Mouse (Mus musculus) splenic B cell, adult 2 months (primary cell): ENCODE results near the gene Ddx11.

ENCODE experiments used
- DNase-seq: peaks from one replicate; pipeline ENCODE4 v3.0.0-alpha.2; 2011; ENCODE audit warnings: low read depth, low spot score
- H3K27me3 ChIP-seq: 2 replicates; pipeline ENCODE4 v1.6.1; 2012; ENCODE audit warnings: mild to moderate bottlenecking, low read length, moderate library complexity, mixed read lengths; ENCODE audit not compliant: control insufficient read depth, poor library complexity, insufficient read depth, severe bottlenecking
- H3K36me3 ChIP-seq: 2 replicates; pipeline ENCODE4 v1.6.1; 2012; ENCODE audit warnings: mild to moderate bottlenecking, low read length, moderate library complexity, mixed read lengths; ENCODE audit not compliant: control insufficient read depth, poor library complexity, insufficient read depth, severe bottlenecking

Gene Ddx11

DNA sequence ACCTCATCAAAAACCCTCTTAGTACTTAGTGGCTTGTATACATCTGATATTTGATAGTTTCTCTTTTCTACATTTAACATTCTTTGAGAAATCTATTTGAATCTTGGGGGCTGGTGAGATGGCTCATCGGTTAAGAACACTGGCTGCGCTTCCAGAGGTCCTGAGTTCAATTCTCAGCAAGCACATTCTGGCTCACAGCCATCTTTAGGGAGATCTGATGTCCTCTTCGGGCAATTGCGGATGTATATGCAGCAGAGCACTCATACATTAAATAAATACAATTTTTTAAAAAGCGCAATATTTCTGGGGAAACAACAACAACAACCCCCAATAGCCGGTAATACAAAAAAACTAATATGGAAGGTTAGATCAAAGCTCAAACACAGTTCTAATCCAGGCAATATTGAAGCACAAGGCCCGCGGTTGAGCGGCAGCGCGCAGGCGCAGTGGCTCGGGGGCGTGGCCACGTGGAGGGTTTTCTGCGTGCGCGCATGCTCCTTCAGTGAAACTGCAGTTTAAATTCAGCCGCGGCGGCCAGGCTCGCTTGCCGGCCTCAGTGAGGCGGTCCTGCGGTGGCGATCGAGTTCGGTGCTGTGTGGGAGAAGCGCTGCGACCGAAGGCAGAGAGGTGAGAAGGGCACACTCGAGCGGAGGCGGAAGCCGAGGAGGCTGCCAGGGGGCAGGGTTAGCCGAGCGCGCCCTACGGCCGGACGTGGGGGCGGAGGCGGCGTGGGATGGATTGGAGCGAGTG, at the start of gene Ddx11:
TSS of gene Ddx11 (plus strand) at position 455 of the 750 bp plus-strand sequence.
- peak; percentile 95 for DNase-seq
- Histone ChIP-seq H3K36me3 (peaks cover 5% of the 10 kb centered on the region), H3K27me3 (no peaks in the 10 kb centered on the region)

DNA sequence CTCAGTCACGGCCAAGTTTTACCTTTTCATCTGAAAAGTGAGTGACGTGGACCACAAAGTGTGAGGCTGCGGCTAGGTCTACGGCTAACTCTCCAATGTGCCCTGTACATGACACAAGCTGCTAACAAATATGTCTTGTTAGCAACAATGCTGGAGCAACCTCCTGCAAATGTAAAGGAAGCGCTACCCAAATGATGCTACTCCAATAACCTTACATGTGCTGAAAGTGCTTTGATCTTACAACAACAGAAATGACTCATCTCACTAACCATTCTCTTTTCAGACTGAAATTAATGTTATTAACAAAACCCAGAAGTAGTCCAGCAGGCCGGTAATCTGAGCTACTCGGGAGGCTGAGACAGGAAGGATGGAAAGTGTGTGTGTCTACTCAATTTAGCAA, 49.3 kb upstream of the Ddx11 start:
- no peak for DNase-seq
- no peaks in the 10 kb centered on the region for H3K27me3 ChIP-seq
- no peaks in the 10 kb centered on the region for H3K36me3 ChIP-seq

DNA sequence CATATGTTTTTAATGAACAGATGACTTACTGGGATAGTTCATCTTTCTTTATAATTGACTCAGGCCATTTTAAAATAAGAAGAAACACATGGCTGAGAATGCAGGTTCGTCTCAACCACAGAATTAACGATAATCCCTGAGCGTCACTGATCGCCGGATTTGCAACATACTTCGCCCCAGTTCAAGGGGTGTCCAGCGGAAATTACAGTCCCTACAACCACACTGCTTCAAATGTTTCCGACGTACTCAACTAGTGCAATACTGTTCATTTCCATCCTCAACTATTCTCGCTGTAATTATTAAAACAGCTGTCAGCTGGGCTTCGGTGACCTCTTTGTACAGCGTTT, 47.5 kb upstream of the Ddx11 start:
- DNase-seq: peak; percentile 58
- Histone ChIP-seq H3K27me3 (no peaks in the 10 kb centered on the region), H3K36me3 (peaks cover 2% of the 10 kb centered on the region; the same call in 1 of the 2 replicates)

DNA sequence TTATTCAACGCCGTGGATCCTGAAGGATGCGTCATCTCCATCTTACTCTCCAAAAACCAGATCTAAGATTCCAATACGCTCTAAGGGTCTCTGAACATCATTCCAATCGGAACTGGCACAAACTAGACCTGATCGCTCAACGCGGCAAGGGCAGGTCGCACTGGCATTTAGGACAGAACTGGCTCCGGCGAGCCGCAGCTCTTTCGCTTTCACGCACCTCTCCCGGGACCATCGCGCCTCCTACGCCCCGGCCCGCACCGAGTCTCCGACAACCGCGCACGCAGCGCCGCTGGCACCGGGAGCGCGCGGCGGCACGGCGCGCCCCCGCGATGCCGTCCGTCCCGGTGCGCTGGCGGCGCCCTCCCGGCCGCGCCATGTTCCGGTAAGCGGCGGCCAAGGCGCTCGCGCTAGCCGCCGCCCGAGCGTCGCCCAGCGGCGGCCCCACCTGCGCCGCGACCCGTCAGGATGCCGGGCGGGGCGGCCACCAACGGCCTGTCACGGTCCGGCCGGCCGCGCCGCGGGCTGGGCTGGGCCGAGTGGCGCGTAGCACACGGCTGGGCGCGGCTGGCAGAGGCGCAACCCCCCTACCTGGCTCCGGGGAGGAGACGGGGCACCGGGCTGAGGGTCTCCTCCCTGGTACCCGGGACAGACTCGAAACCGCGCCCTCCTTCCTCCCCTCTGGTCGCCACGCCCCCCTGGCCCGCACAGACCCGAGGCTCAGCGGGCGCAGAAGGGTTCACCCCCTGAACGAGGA, 47.0 kb upstream of the Ddx11 start:
- peaks cover 3% of the 10 kb centered on the region; the same call in 1 of the 2 replicates for H3K36me3 ChIP-seq
- H3K27me3 ChIP-seq: no peaks in the 10 kb centered on the region
- DNase-seq: peak; percentile 64

DNA sequence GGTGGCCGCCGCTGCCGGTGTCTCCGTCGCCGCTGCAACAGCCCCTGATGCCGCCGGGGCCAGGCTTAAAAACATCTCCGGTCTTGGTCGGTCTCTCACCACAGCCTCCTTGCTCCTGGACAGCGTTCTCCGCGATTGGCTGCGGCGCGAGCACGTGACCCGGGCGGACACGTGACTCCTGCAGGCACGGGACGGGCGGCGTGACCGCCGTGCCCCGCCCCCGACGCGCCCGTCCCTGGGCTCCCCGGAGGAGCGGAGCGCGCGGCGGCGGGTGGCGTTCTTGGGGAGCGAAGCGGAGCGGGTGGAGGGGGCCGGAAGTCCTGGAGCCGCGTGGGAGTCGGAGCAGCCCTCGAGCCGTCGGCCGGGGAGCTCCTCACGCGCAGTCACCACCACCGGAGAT, 46.4 kb upstream of the Ddx11 start, which contains the start of gene Ankrd12:
TSS of gene Ankrd12 (minus strand) at position 156 of the 400 bp plus-strand sequence.
- Histone ChIP-seq H3K36me3 (peaks cover 5% of the 10 kb centered on the region; the same call in 1 of the 2 replicates), H3K27me3 (no peaks in the 10 kb centered on the region)
- DNase-seq: peak; percentile 97

DNA sequence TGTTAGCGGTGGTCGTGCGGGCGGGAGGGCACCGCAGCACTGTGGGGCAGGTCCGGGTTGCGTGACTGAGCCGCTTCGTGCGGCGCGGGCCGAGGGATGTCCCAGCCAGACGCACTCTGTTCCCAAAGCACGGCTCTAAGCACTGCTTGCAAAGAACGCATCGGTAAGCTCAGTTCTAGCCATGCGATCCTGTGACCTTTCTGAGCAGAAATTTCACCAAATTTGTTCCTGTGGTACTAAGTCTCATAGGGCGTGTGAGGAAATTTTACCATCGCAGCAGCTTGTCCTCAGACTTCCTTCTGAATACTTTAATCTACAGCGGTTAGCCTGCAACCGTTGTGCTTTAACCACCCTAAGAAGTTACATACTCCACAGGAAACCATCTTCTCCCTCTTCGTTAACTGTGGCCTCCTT, 45.9 kb upstream of the Ddx11 start:
- no peaks in the 10 kb centered on the region for H3K27me3 ChIP-seq
- no peak for DNase-seq
- H3K36me3 ChIP-seq: peaks cover 5% of the 10 kb centered on the region; the same call in 1 of the 2 replicates

DNA sequence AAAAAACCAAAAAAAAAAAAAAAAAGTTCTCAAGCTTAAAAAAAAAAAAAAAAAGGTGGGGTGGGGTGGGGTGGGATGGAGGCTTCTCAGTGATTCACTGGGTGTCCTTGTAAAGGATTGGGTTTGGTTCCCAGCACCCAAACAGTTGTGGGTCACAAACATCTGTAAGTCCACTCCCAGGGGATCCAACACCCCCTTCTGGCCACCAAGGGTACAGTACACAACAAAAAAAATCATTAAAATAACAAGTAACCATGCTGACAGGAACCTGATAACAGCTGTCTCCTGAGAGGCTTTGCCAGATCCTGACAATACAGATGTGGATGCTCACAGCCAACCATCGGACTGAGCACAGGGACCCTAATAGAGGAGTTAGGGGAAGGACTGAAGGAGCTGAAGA, 38.8 kb upstream of the Ddx11 start:
- H3K27me3 ChIP-seq: no peaks in the 10 kb centered on the region
- H3K36me3 ChIP-seq: peaks cover 8% of the 10 kb centered on the region
- DNase-seq: no peak

DNA sequence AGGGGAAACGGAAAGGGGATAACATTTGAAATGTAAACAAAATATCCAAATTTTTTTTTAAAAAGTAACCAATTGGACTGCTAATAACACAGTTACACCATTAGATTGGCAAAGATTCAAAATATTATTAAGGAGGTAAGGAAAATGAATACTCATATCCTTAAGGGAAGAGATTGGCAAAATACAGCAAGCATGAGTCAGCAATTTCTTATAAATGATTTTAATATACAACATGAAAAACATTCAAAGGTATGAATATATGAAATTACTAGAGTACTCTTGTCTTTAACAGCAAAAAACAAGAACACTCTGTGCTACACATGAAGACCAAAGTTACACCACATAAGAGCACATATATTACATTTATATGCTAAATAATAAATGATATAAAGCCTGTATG, 38.3 kb upstream of the Ddx11 start:
- peaks cover 8% of the 10 kb centered on the region for H3K36me3 ChIP-seq
- DNase-seq: no peak
- H3K27me3 ChIP-seq: no peaks in the 10 kb centered on the region

DNA sequence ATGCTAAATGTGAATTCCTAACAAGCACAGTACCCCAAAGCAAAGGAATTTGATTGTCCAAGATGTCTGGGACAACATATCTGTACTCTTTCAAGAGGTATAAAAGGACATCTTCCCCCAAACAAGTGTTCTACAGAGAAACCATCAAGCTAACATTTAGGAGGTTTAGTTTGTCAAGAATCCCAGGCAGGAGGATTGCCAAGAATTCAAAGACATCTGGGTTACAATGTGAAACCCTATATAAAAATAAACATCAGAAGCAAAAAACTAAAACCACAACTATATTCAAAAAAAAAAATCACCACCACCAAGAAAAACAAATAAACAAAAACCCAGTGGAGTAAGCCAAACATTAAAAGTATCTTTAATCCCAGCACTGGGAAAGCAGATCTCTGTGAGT, 33.1 kb upstream of the Ddx11 start:
- H3K27me3 ChIP-seq: no peaks in the 10 kb centered on the region
- H3K36me3 ChIP-seq: peaks cover 3% of the 10 kb centered on the region
- DNase-seq: no peak

DNA sequence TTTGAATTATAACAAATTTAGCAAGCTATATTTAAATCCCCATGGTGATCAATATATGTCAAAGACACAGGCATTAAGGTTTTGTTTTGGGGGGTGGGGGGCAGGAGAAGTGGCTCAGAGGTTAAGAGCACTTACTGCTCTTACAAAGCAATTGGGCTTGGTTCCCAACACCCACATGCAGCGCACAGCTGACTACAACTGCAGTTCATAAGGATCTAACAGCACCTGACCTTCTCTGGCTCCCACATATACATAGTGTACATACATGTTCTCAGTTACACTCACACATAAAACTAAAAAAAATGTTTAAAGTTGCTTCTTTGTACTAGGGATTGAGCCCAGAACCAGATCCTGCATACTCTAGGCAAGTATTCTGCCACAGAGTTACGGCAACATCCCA, 31.9 kb upstream of the Ddx11 start:
- Histone ChIP-seq H3K27me3 (no peaks in the 10 kb centered on the region), H3K36me3 (peaks cover 2% of the 10 kb centered on the region; the same call in 1 of the 2 replicates)
- no peak for DNase-seq

DNA sequence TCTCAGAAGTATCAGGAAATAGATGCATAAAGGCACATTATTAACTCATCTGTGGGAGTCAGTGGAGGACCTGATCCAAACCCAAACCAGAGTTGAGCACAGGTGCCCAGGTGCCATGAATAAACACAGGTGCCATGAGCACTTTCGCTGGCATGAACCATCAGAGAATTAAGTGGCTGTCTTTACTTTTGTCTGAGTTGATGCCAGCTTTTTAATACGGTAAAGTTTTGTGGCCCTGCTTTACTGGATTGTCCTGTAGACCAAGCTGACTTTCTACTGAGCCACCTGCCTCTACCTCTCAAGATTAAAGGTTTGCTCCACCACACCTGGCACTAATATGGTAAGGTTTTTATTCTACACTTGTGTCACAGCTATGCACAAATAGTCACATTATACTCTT, 31.3 kb upstream of the Ddx11 start:
- Histone ChIP-seq H3K36me3 (peaks cover 2% of the 10 kb centered on the region; the same call in 1 of the 2 replicates), H3K27me3 (no peaks in the 10 kb centered on the region)
- no peak for DNase-seq

DNA sequence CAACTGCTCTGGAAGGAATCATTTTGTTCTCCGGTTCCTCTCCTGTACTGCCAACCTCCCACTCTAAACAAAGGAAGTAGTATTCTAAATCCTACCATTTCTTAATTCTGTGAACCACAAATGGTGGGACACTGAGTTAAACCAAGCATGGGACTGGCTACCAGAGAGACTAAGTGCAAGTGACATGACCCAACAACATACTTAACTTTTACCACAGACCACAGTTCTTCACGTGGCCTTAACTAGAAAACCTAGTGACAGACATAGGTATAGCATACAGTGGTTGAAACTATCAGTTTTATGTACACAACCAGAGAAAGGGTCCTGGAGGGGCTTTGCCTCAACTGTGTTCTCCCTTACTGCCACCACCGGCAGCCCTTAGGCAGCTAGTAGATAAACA, 30.7 kb upstream of the Ddx11 start:
- no peaks in the 10 kb centered on the region for H3K27me3 ChIP-seq
- peaks cover 2% of the 10 kb centered on the region; the same call in 1 of the 2 replicates for H3K36me3 ChIP-seq
- no peak for DNase-seq

DNA sequence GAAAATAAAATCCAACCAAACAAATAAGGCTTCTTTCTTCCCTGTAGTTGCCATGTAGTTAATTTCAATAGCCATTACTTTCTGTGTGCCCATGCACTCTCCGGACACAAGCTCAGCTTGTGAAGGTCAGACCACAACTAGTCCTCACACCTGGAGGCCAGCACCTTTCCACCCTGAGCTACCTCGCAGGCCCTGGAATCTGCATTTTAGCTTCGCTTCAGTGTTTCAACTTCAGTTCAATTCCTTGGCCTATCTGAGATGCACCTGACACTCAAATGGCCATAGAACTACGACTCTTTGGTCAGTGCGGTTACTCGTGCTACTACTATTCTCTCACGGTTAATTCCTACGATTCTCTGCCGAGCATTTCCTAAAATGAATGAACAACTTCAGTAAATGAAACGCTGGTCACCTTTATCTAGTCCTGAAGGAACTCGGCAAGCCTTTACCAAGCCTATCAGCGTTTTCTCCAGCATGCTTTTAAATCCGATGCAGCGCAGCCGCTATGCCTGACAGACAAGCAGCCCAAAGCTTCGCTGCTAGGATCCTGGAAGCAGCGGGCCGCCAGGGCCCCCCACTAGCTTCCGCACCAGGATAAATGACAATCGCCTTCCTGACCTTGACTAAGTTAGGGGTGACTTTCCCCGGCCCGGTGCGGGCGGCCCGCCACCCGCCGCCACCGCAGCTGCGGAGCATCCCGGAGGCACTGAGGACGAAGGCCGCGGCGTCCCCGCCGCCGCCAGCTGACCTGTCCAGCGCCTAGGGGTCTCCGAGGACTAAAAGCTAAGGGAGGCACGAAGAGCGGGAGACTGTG, 22.5 kb upstream of the Ddx11 start:
- peak; percentile 16 for DNase-seq
- Histone ChIP-seq H3K27me3 (no peaks in the 10 kb centered on the region), H3K36me3 (no peaks in the 10 kb centered on the region)

DNA sequence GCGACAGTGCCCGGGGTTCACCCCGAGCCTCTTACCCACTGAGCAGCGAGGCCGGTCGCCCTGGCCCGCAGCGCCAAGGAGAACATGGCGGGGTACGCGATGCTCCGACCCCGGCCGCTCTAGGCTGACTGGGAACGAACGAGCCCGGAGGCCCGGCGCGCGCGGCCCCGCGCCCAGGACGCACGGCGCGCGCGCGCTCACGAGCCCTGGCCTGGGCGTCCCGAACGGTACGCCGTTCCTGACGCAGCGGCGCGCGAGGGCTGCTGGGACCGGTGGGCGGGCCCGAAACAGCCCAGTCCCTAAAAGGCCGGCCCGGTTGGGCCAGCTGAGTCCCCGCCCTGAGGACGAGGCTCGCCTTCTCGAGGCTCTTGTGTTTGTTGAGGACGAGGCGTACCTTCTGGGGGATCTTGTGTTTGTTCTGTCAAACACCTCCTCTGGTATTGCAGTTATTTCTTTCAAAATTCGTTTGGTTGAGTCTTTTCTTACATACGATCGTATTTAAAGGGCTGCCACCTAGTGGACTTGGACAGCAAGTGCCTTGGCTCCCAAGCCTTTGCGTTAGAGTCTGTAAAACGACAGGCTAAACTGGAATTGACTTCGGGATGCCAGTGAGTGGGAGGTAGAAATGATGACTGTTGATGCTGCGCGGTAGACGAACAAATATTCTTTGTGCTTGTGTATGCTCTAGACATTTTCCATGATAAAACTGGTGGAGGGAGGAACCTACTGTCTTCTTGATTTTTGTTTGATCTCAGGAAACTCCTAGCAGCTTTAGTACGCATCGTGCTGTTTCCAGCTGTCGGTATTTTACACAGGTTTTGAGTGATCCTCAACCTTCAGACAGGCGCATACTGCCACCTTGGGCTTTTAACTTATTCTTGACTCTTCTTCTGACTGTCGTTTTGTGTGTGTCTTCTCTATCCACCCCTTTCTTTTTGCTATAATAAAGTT, 21.7 kb upstream of the Ddx11 start, which contains the start of gene Ndufv2:
TSS of gene Ndufv2 (minus strand) at position 180 of the 951 bp plus-strand sequence.
- H3K36me3 ChIP-seq: no peaks in the 10 kb centered on the region
- H3K27me3 ChIP-seq: no peaks in the 10 kb centered on the region
- DNase-seq: peak; percentile 97
